Mouse (Mus musculus) ES-Bruce4 (cell line): ENCODE results near the gene Atp2b2.

Experiments used
- CTCF ChIP-seq: IDR thresholded peaks from one replicate; pipeline ENCODE4 v1.8.1; 2011; ENCODE audit warnings: low read depth, low read length
- EP300 ChIP-seq: IDR thresholded peaks from 2 replicates; pipeline ENCODE4 v1.6.1; 2011; ENCODE audit warnings: low read depth, low read length; ENCODE audit not compliant: insufficient read depth

DNA sequence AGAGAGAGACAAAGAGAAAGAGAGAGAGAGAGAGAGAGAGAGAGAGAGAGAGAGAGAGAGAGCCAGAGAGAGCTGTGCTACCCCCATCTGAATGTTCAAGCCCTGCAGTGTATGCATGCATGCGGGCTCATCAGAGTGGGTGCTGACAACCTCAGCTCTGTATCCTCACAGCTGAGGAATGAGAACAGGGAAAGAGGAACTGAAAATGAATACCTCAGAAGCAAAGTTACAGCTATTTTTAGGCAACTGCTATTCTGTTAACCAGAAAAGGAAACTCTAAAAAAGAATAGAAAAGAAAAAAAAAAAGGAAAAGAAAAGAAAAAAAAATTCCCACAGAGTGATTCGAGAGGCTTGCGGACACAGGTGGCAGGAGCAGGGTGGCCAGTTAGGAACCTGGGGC, 192.6 kb downstream of the Atp2b2 start:
- TF ChIP-seq EP300: no peak
- TF ChIP-seq CTCF: no peak
